8 mouse cellular contexts compared by ENCODE assay signal in genomic region chr19:32172511-32172981, GRCm38 (mm10).
DNase-seq lines count a peak whose midpoint lies in the region; ATAC-seq lines count a peak whose summit lies in the region.

No protein-coding gene starts in this region.

- ATAC-seq in activated CD4-positive, CD25-positive, alpha-beta regulatory T cell, adult 4 months, result peak; percentile 86
- ATAC-seq in intestine, embryonic 16.5 days, result peak; percentile 52; the same call in 1 of the 2 replicates

- no peak overlapping the region for H3K4me3 ChIP-seq in intestine, embryonic 16.5 days (ENCODE audit: low read length)

- H3K4me1 ChIP-seq in intestine, embryonic 16.5 days (ENCODE audit: control insufficient read depth, insufficient read depth, low read length), result peaks cover 9% of the 10 kb centered on the region; the same call in 1 of the 2 replicates

- H3K36me3 ChIP-seq in intestine, embryonic 16.5 days (ENCODE audit: control insufficient read depth, insufficient read depth, low read length), result no peaks in the 10 kb centered on the region
- H3K36me3 ChIP-seq in splenic B cell, adult 2 months (ENCODE audit: control insufficient read depth, insufficient read depth, low read length, poor library complexity, severe bottlenecking), result no peaks in the 10 kb centered on the region

- peak; percentile 97 for DNase-seq in heart, adult 11 months
- DNase-seq in heart, postnatal 14 days, result no peak
- DNase-seq in splenic B cell, adult 2 months (ENCODE audit: low read depth, low spot score), result peak; percentile 76
- DNase-seq in frontal cortex, postnatal 36 days (ENCODE audit: low spot score in 2 of 2), result no peak
- DNase-seq in frontal cortex, postnatal 10 days (ENCODE audit: low spot score in 2 of 2), result no peak
- DNase-seq in gastrocnemius, adult 18-20 months (ENCODE audit: low spot score), result no peak

- H3K27ac ChIP-seq in intestine, embryonic 16.5 days (ENCODE audit: low read length), result no peak overlapping the region

- no peak overlapping the region for H3K9ac ChIP-seq in intestine, embryonic 16.5 days (ENCODE audit: low read depth, low read length)

- no peak overlapping the region for H3K4me2 ChIP-seq in intestine, embryonic 16.5 days (ENCODE audit: low read depth, low read length)

- WGBS in intestine, embryonic 16.5 days, result 81% methylated on average over 5 of the region's 5 CpGs

- no peaks in the 10 kb centered on the region for H3K9me3 ChIP-seq in intestine, embryonic 16.5 days (ENCODE audit: control insufficient read depth, low read length)

- intact Hi-C loops in heart, postnatal 14 days (cut with DNase I), result loop anchor here (2.0 kb wide), 1 partner anchor 148 kb away; no protein-coding TSS in a partner anchor

- H3K27me3 ChIP-seq in intestine, embryonic 16.5 days (replicated peaks; ENCODE audit: control insufficient read depth, insufficient read depth, low read length), result no peaks in the 10 kb centered on the region
- no peaks in the 10 kb centered on the region for H3K27me3 ChIP-seq in splenic B cell, adult 2 months (ENCODE audit: control insufficient read depth, insufficient read depth, low read length, poor library complexity, severe bottlenecking)

Comparison
In these comparisons a context has a peak if more than half of its experiments do, and no peak if none do; other contexts are left out.
1. DNase-seq: peak in heart, adult 11 months (single experiment) and splenic B cell, adult 2 months (single experiment); none in heart, postnatal 14 days (0 of 2), frontal cortex, postnatal 36 days (0 of 2), frontal cortex, postnatal 10 days (0 of 2) and gastrocnemius, adult 18-20 months (single experiment).